ENCODE assay signal across 19 mouse cellular contexts in the genomic region with DNA sequence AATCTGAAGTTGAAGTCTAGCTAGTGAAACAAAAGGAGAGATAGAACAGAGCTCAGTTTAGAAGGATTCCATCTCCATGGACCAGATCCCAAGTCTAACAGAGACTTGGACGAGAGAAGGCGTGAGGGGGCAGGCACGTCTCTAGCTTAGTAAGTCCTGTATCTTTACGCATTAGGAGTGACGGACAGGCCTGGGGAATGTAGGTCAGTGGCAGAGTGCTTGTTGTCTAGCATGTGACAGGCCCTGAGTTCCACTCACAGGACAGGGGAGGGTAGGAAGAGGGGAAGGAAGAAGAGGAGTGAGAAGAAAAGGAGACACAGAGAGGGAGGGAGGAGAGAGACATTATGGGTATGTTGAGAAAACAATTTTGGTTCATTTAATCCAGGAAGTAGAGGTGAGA. TPM values are rescaled to one million over a fixed set of nuclear protein-coding genes. Genes with fewer than 3 reads are reported as not detected.
DNase-seq lines count a peak whose midpoint lies in the region; ATAC-seq and TF ChIP-seq lines count a peak whose summit lies in the region.
"Had no signal": no experiment of that assay in that cellular context is flagged by ENCODE, and none has a peak within 500 bp of the region (broad histone marks: within the 10 kb centered on the region; RNA-seq: fewer than 3 reads in every experiment).

No protein-coding gene starts in this region.

- TF ChIP-seq CTCF in lung, embryonic 14.5 days (IDR thresholded peaks at IDR 0.05; ENCODE audit: low read depth) = no peak

- H3K9me3 ChIP-seq in lung, embryonic 14.5 days (ENCODE audit: low read depth, low read length) = no peaks in the 10 kb centered on the region
- H3K9me3 ChIP-seq in embryonic facial prominence, embryonic 12.5 days = no peaks in the 10 kb centered on the region
- H3K9me3 ChIP-seq in liver, embryonic 16.5 days (replicated peaks; ENCODE audit: control insufficient read depth, low read length) = no peaks in the 10 kb centered on the region
- H3K9me3 ChIP-seq: hindbrain, embryonic 15.5 days; limb, embryonic 15.5 days; midbrain, embryonic 15.5 days had no signal

- H3K36me3 ChIP-seq in lung, embryonic 14.5 days (ENCODE audit: insufficient read depth) = peaks cover 25% of the 10 kb centered on the region
- H3K36me3 ChIP-seq in embryonic facial prominence, embryonic 12.5 days = peaks cover 9% of the 10 kb centered on the region
- H3K36me3 ChIP-seq in liver, embryonic 16.5 days (ENCODE audit: control insufficient read depth, insufficient read depth) = peaks cover 11% of the 10 kb centered on the region
- H3K36me3 ChIP-seq: hindbrain, embryonic 15.5 days; midbrain, embryonic 15.5 days had no signal

- DNase-seq in heart, adult 11 months = peak; percentile 78
- DNase-seq in heart, adult 18-20 months = no peak
- no peak for DNase-seq in lung, embryonic 14.5 days
- no peak for DNase-seq in lung, postnatal 14 days
- no peak for DNase-seq in thymus, postnatal 10 days (ENCODE audit: low spot score in 2 of 2)
- DNase-seq: cerebellum, postnatal 14 days; gastrocnemius, adult 2 months had no signal

- 87% methylated on average over 5 of the region's 5 CpGs for WGBS in lung, embryonic 14.5 days
- 92% methylated on average over 5 of the region's 5 CpGs for WGBS in embryonic facial prominence, embryonic 12.5 days
- 94% methylated on average over 5 of the region's 5 CpGs for WGBS in liver, embryonic 16.5 days (ENCODE audit: insufficient replicate concordance)

- no peaks in the 10 kb centered on the region for H3K27me3 ChIP-seq in lung, embryonic 14.5 days (ENCODE audit: insufficient read depth, low read length)
- H3K27me3 ChIP-seq in embryonic facial prominence, embryonic 12.5 days = no peaks in the 10 kb centered on the region
- no peaks in the 10 kb centered on the region; the same call in 1 of the 2 replicates for H3K27me3 ChIP-seq in liver, embryonic 16.5 days (ENCODE audit: control insufficient read depth, insufficient read depth, low read depth, low read length)
- H3K27me3 ChIP-seq: hindbrain, embryonic 15.5 days; limb, embryonic 15.5 days; midbrain, embryonic 15.5 days had no signal

- H3K9ac ChIP-seq in lung, embryonic 14.5 days = no peak overlapping the region; the same call in 1 of the 2 replicates
- H3K9ac ChIP-seq in embryonic facial prominence, embryonic 12.5 days = no peak overlapping the region
- H3K9ac ChIP-seq in liver, embryonic 16.5 days (ENCODE audit: low read depth, low read length) = peak overlapping the region; percentile 96
- H3K9ac ChIP-seq: hindbrain, embryonic 15.5 days; limb, embryonic 15.5 days; midbrain, embryonic 15.5 days had no signal

- no peak for ATAC-seq in lung, embryonic 14.5 days (ENCODE audit: insufficient read depth)
- ATAC-seq in embryonic facial prominence, embryonic 12.5 days (ENCODE audit: insufficient number of reproducible peaks, insufficient read depth, low FRiP score, low TSS enrichment) = no peak
- no peak for ATAC-seq in liver, embryonic 16.5 days (ENCODE audit: low read depth)
- ATAC-seq: intestine, postnatal 0 days; midbrain, embryonic 15.5 days had no signal

- no peak overlapping the region for H3K27ac ChIP-seq in lung, embryonic 14.5 days (ENCODE audit: low read depth)
- no peak overlapping the region for H3K27ac ChIP-seq in embryonic facial prominence, embryonic 12.5 days
- peak overlapping the region; percentile 97; the same call in 1 of the 2 replicates for H3K27ac ChIP-seq in liver, embryonic 16.5 days (ENCODE audit: low read length)
- H3K27ac ChIP-seq: gastrocnemius, adult 2 months; hindbrain, embryonic 15.5 days; kidney, postnatal 0 days; layer of hippocampus, adult 2 months; left cerebral cortex, adult 2 months; limb, embryonic 15.5 days; macrophage; midbrain, embryonic 15.5 days had no signal

- no peak overlapping the region for H3K4me3 ChIP-seq in lung, embryonic 14.5 days (ENCODE audit: low read depth, low read length)
- H3K4me3 ChIP-seq in embryonic facial prominence, embryonic 12.5 days = no peak overlapping the region
- peak overlapping the region; percentile 93 for H3K4me3 ChIP-seq in liver, embryonic 16.5 days (ENCODE audit: low read depth, low read length)
- H3K4me3 ChIP-seq: gastrocnemius, adult 2 months; hindbrain, embryonic 15.5 days; layer of hippocampus, adult 2 months; left cerebral cortex, adult 2 months; midbrain, embryonic 15.5 days had no signal

- peak overlapping the region; percentile 73 for H3K4me2 ChIP-seq in lung, embryonic 14.5 days
- H3K4me2 ChIP-seq in embryonic facial prominence, embryonic 12.5 days (replicated peaks) = peak overlapping the region; percentile 83; the same call in 1 of the 2 replicates
- peak overlapping the region; percentile 73 for H3K4me2 ChIP-seq in liver, embryonic 16.5 days (ENCODE audit: low read depth, low read length)
- H3K4me2 ChIP-seq: midbrain, embryonic 15.5 days had no signal

- peaks cover 7% of the 10 kb centered on the region; the same call in 1 of the 2 replicates for H3K4me1 ChIP-seq in lung, embryonic 14.5 days (ENCODE audit: insufficient read depth)
- peaks cover 17% of the 10 kb centered on the region for H3K4me1 ChIP-seq in embryonic facial prominence, embryonic 12.5 days
- peaks cover 17% of the 10 kb centered on the region for H3K4me1 ChIP-seq in liver, embryonic 16.5 days (ENCODE audit: control insufficient read depth, low read depth, low read length)

RNA-seq across cellular contexts. Expression of a gene that starts 1.9 kb away (rescaled TPM):
- total RNA-seq in heart, adult 18-20 months (2021) = under 1 TPM; 0.39 to 0.42 TPM
- 73.4 and 79.4 TPM in 2 replicates for polyA plus RNA-seq in lung, embryonic 14.5 days (2014; fragmentation: Nextera tagmentation; extraction: Ambion mirVana)
- 42.6 and 47.9 TPM in 2 replicates for polyA plus RNA-seq in embryonic facial prominence, embryonic 12.5 days (2016; fragmentation: Nextera tagmentation; extraction: Ambion mirVana)
- polyA plus RNA-seq in liver, embryonic 16.5 days (2015; fragmentation: Nextera tagmentation; extraction: Ambion mirVana) = 24.6 and 27.2 TPM in 2 replicates

RNA-seq across cellular contexts. Expression of a gene that starts 14.7 kb away (rescaled TPM):
- total RNA-seq in heart, adult 18-20 months (2021) = not detected
- polyA plus RNA-seq in lung, embryonic 14.5 days (2014; fragmentation: Nextera tagmentation; extraction: Ambion mirVana) = not detected in 2 replicates
- 0.15 TPM in 1 of 2 replicates, not detected in the other for polyA plus RNA-seq in embryonic facial prominence, embryonic 12.5 days (2016; fragmentation: Nextera tagmentation; extraction: Ambion mirVana)
- polyA plus RNA-seq in liver, embryonic 16.5 days (2015; fragmentation: Nextera tagmentation; extraction: Ambion mirVana) = 3.7 and 4.2 TPM in 2 replicates
- total RNA-seq: gastrocnemius, adult 2 months; heart, adult 8-10 months had no signal
- polyA plus RNA-seq: C2C12; kidney, postnatal 0 days had no signal
